Mouse (Mus musculus) gastrocnemius, postnatal 4 days (tissue): ENCODE measurements around the gene Cbx7. TPM values are rescaled to one million over a fixed set of nuclear protein-coding genes. Genes with fewer than 3 reads are reported as not detected.

Source experiments
- DNase-seq, 2 experiments: peaks; one replicate each; pipeline ENCODE4 v3.0.0; 2021 to 2022; ENCODE audit warnings: low spot score in 2 of 2, mixed read lengths in 2 of 2
- total RNA-seq, 2 experiments: library from RNA; stranded (reverse); gene quantifications; 2 replicates each; pipeline ENCODE4 v1.2.3; 2021

Cbx7 gene
- total RNA-seq, 2 experiments from 2014 or later = 2.1 TPM

DNA sequence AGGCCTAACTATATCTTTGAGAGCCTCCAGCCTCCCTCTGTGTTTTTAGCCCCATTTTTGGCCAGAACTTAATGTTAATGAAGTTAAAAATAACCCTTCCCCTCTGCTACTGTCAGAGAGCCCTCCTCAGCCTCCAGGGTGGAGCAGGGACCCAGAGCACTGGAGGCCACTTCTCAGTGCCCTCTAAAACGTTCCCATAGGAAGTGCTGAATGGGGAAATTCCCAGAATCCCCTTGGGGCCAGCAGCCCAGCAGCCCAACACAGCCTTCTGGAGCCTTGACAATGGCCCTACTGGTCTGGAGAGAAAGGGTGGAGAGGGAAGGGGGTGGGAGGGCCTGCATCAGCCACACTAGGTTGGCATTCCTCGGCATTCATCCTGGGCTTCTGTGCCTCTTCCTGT, 32.7 kb upstream of the Cbx7 start:
- no peak for DNase-seq

DNA sequence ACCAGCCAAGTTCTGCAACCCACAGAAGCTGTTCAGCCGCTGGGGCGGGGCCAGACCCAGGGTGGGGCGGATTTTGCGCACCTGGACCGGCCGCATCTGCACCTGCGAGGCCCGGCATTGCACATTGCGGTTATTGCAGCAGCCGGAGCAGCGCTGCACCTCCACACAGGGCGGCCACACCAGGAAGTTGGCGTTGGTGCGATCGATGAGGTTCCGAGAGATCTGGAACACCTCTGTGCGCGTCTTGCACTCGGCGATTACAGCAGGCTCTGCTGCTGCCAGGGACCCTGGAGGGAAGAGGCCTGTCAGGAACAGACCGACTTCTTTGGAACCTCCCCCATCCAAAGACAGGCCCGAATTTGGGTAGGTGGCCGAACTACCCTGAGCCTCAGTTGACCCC, 30.7 kb upstream of the Cbx7 start:
- DNase-seq = no peak

DNA sequence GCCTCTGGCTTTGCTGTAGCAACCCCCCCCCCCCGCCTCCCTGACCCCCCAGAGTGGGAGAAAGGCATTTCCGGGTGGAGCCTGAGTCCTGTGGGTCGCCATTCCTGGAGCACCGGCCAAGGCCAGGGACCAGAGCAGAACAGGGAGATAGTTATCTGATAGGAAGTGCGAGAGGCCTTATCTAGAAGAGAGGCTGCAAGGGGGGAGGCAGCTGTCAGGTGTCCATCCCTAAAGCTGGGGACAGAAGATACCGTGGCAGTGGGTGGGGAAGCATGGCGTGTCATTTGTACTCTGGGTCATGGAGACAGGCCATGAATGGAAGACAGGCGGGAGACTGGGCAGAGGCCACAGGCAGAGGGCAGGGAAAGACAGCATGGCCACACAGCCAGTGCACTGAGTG, 29.8 kb upstream of the Cbx7 start:
- DNase-seq = no peak

DNA sequence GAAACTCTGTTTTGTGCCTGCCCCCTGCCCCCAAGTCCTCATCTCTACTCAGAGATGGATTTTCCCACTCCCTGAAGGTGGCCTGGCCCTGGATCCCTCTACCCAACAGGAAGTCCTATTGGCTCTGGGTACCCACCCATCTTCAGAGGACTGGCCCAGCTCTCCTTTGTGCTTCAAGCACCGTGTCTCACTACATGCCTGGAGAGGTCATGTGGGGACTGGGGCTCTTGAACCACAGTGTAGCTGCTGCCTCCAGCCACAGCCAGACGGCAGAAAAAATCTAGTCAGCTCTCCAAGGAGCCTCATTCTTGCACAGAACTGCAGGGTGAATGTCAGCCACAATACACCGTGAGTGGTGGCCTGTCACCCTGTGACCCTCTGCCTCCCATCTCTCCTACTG, 27.1 kb upstream of the Cbx7 start:
- DNase-seq = no peak

DNA sequence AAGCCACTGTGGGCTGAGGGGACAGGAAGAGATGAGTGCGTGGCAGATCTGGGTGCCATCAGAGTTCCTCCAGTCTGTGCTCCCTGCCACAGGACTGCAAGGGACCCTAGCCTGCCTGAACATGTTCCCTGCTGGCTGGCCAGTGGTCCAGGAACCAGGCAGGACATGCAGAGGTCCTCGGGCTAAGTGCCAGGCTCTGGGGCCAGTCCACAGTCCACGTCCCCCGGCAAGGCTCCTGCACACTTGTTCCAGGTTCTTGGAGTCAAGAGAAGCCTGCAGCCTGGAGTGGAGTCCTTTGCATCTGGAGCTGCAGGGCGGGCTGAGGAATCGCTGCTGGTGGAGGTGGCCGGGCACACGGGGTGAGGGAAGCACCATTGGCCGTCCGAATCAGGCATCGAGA, 25.9 kb upstream of the Cbx7 start:
- no peak for DNase-seq

DNA sequence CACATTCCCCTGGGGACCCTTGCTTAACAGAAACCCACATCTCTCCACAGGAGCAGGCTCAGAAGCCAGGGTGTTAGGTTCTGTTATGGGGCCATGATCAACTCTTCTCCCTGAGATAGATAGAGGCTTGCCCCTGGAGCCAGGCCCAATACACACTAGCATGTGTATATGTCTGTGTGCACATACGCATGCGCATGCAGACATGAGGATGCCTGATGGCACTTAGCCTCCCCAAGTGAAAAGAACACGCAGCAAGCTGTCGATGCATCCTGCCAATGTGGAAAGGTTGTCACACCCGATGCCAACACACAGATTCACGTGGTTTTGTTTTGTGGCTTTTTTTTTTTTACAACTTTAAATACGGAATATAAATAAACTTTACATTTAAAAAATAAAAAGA, 24.6 kb upstream of the Cbx7 start:
- DNase-seq = no peak

DNA sequence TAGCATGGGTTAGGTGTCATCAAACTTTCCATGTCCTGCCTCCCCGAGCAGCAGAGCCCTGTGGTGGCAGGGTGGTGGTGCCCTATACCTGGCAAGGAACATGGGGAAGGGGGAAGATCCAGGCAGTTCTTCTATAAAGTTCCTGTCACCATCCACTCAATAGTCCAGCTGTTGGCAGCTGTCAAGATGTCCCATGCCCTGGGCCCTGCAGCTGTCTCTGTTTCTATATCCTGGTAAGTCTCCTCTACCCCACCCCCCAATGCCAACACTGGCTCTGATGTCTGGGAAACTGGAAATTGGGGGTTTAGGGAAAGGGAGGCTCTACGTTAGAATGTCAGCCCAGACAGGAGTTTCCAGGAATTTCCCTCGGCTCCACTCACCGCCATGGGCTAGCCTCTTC, 23.6 kb upstream of the Cbx7 start:
- DNase-seq = no peak

DNA sequence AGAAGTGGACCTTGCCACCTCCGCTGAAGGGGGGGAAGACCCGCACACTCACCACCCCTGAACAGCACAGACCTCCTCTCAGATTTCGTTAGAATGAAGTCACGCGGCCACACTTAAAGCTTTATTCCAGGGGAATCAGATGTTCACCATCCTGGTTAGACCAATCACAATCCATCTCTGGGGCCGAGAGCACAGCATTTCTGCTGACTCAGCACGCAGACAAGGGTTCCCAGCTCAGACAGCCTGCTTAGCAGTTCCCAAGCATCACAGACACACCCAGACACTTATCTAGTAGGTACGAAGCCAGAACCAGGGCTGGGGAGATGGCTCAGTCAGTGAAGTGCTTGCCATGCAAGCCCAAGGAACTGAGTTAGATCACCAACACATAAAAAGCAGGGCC, 15.3 kb upstream of the Cbx7 start:
- peak in 1 of 2 experiments; percentile 7 for DNase-seq

DNA sequence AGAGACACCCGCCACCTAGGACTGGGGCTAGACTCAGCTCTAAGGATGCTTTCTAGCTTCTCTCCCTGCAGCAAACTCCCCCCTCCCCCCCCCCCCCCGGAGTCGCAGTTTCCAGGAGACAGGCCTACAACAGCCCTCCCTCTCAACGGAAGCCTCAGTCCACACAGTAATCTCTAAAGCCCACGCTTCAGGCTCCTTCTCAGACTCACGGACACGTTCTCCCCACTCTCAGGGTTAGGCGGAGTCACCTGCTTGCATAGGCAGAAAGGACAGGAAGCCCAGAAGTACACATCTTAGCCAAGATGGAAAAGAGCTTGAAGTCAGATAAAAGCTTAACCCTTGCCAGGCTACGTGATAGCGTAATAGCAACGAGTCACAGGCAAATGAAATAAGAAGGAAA, 14.6 kb upstream of the Cbx7 start:
- DNase-seq = no peak

DNA sequence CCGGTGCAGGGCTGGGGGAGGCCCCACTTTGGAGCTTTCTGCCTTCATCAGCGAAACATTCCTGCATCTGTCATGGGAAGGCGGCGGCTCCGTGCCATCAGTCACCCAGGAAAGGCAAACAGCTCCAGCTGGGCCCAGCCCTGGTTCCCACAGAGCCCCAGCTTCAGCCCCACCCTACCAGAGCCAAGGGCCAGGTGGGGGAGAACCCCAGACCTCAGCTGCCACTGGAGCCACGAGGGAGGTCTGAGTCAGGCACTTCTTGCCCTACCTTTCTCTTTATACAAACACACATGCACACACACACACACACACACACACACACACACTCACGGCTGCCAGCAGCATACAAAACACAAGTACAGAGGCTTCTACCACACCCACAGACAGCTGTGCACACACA, 13.2 kb upstream of the Cbx7 start:
- DNase-seq = peak in 1 of 2 experiments; percentile 42

DNA sequence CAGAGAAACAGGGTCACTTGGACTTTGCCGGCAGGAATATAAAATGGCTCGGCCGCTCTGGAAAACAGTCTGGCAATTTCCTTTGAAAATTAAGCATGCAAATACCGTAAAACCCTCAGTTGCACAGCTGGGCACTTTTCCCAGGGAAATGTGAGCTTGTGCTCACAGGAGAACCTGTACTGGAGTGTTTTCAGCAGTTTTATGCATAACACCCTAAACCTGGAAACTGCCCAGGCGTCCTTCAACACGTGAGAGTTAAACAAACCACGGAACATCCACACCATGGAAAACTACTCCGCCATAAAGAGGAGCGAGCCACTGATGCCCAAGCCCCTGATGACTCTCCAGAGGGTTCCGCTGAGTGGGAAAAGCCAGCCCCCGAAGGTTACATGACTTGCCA, 9.8 kb upstream of the Cbx7 start:
- DNase-seq = no peak

DNA sequence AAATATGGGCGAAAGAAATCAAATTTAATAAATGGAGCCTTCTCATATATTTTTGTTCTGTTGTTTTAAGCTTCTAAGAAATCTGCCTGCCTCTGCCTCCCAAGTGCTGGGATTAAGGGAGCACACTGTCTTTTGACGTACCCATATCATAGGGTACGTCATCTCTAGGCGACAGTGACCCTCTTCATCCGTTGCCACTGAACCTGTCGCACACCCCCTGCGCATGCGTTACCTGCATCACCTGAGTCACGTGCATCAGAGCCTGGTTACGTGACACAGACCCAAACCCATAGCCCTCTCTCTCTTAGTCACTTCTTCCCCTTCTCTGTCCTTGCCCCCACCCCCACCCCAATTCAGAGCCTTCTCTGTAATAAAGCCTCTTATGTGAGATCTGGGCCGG, 1.3 kb upstream of the Cbx7 start:
- no peak for DNase-seq

DNA sequence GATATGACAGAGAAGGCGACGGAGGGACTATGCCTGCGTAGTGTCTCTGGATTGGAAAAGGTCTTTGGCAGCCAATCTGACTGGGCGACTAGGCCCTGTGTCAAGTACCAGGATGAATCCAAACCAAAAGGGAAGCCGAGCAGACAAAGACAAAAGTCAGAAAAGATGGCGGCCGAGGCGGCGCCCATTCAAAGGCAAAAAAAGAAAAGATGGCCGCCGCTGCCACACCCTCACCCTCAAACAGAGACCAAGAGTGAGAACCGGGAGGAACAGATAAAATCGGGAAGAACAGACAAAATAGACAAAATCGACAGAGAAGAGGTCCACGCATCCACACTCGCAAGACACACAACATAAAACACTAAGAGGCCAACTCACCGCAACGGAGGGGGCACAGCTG, 428 bp downstream of the Cbx7 start:
- DNase-seq = no peak

DNA sequence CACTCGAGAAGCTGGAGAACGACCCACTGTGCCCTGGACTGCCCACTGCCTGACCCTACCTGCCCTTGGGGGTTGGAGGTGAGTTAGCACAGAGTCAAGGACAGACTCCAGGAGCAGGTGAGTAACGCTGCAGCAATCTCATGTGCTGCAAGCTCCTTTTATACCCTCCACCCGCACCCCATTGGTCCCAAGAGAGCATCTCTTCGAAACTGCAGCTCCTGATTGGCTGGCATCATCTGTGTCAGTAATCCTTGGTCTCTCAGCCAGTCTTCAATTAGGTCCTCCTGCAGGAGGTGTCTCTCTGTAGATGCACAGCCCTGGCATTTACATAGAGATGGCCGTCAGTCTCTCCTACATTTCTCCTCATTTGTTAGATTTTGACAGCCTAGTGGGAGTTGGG, 3.6 kb downstream of the Cbx7 start:
- DNase-seq = no peak

DNA sequence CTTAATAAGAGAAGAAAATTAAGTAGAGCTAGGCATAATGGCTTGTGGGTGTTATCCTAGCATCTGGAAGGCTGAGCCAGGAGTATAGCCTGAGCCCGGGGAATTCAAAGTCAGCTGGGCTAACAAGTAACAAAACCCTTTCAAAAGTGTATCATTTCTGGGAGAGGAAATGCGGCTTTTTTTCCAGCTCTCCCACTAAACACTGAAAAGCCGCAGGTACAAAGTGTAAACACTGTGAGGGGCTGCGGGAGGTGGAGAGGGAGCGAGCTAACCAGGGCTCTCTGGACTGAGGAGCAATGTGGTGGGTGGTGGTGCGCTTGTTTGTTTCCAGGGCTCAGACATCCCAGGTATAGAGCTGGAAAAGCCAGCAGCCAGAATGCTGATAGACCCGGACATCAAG, 6.5 kb downstream of the Cbx7 start:
- DNase-seq = no peak

DNA sequence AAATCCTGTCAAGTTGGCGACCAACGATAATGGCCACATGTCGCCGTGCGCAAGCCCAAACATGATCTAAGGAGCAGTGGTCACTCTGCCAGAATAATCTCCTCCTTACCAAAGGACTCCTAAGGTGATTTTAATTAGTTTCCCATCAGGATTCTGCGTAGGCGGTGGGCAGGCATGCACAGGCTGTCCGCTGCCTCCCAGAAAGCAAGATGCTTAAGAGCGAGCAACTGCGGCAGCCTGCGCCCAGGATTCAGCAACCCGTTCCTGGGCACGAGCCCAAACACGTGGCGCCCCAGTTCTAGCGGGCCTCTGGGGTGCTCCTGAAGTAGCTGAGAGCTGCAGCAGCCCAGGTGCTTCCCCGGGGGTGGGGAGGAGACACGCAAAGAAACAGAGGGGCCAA, 8.3 kb downstream of the Cbx7 start:
- DNase-seq = peak in 1 of 2 experiments; percentile 7

DNA sequence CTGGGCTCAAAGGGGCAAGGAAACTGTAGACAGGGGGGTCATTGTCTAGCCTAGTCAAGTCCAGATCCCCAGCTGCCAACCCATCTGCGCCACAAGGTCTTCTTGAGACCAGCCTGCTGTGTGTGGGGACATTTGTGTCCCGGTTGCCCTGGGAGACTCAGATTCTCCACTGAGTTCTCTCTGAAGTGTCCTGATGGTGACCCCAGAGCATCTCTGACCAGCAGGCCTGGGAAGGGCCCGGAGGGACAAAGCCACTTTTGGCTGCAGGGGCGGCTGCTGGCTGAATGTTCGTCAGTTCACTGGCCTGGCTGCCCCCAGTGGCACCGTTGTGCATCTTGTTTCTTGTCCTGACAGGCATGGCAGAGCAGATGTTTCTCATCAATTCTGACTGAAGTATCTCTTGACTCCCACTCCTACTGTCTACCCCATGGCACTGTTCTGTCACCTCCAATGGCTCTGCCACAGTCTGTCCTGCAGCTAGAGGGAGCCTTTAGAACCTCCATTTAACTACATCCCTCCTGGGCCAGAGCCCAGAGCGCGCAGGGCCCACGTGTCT, 9.5 kb downstream of the Cbx7 start:
- peak in 1 of 2 experiments; percentile 52 for DNase-seq

DNA sequence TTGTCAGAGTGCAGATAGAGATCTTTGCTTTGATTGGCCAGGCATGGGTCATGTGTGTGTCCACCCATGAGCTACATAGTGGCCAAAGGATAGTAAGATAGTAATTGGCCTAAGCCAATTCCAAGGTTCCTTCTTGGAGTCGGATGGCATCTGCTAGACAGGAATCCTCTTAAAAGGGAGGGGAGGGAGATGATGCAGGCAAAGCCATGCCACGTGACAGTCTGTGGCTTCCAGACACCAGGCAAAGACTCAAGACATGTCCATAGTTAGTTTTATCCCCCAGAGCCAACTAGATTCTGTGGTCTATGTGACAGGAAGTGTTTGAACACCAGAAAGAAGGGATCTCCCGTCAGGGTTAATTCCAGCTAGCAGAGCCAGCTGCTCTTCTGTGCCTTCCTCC, 12.5 kb downstream of the Cbx7 start:
- DNase-seq = no peak

DNA sequence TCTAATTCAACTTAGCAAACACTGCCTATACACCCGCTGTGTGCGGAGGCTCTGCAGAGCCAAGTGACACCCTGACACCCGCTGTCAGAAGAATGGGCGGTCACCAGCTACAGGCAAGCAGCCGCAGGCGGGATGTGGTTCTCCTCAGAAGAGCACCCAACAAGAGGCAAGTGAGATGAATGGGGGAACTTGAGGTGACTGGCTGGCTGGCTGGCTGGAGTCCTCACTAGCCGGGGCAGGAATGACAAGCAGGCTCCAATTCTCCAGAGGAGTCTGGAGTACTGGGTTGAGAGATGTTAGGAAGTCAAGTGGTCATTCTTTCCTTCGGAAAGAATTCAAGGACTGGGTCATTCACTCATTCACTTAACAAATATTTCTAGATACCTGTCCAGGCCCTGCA, 14.4 kb downstream of the Cbx7 start:
- DNase-seq = peak in 1 of 2 experiments; percentile 8

DNA sequence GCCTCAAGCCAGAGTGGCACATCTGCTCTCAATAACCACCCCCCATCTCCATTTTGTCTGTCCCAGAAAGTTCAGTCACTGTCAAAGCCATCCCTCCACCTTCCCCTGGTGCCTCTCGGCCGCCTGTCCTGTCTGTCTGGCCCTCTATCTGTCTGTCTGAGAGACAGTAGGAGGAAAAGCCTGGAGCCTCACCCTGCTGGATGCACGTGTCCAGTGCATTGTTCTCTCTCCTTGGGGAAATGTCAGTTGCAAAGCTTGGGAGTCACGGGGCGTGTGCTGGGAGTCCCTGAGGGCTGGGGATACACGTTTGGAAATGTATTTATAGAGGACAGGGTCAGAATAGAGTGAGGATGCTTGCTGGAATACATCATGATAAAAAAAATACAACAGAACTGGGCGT, 17.4 kb downstream of the Cbx7 start:
- DNase-seq = peak in 1 of 2 experiments; percentile 7

DNA sequence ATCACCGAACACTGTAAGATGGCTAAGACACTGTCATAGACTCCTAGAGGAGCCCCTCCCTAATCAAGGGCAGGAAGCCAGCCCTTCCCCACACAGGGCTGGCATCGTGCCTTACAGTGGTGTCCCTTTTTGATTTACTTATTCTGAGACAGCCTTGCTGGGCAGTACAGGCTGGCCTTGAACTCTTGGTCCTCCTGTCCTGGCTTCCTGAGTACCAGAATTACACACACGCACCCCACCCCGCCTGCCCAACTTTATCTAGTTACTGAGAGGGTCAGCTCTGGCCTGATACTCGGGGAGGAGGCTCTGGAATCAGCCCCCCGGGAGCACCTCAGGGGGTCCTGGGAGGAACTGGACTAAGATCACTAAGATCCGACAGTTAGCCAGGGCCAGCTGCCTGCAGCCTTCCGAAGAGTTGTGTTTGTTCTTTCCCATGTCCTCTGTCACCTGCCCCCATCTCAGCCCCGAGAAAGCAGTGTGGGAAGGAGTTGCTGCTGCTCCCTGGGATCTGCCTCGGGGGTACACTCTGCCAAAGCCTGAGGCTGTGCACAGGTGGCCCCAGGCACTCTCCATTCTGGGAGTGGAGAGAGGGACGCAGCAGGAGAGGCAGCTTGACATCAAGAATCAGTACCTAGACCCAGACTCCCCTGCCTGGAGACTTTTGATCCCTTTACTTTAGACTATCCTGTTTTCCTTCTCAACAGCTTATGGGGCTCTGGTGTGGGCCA, 18.3 kb downstream of the Cbx7 start:
- DNase-seq = peak in 1 of 2 experiments; percentile 41

DNA sequence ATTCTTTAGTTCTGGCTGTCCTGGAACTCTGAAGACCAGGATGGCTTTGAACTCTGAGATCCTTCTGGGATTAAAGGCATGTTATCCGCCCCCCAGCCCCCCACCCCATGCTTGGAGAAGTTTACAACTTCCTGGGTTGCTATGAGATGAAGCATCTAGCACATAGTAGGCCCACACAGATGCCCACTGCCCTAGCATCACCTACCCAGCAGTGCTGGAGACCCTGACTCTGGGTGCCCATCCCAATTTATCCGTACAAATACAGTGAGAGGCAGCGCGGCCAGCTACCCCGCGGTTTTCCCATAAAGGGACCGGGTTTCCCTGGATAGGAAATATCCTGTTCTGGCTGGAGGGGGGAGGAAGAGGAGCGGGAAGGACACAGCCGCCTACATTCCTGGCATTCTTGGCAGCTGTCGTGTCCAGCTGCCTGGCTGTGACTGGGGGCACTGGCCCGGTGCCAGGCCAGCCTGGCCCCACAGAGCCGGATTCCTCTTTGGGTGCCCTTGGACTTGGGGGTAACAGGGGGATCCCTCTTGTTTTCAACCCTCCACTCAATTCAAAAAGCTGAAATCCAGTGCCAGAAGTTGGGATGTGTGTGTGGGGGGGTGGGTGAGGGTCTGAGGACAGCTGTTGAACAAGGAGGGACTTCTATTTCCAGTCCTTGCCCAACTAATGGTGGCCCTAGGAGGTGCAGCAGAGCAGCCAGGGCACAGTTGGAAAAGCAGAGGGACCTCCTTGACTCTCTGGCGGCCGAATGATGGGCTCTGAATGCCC, 19.0 kb downstream of the Cbx7 start:
- peak; percentile 44 to 62 for DNase-seq

DNA sequence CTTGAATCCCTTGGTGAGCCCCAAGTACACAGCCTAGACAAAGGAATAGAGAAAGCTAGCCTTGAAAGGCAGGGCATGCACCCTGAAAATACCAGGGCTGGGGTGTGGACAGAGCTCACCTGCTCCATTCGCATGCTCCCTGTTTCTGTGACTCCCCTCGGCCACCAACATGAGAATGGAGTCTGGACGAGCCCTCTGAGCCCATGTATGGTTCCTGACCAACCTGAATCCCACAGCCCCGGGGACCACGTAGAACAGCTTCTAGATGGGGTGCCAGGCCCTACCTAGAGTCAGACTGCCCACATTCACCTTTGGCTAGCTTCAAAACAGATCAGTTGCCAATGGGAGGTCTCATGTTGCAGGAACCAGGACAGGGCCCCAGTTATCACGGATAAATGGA, 19.7 kb downstream of the Cbx7 start:
- peak in 1 of 2 experiments; percentile 9 for DNase-seq
